Mouse (Mus musculus) intestine, embryonic 16.5 days (tissue): Measurements from ENCODE around the gene Sgms2. TPM values are rescaled to one million over a fixed set of nuclear protein-coding genes. Genes with fewer than 3 reads are reported as not detected.

Source experiments
- ATAC-seq: fragments of 200-750 bp; cut with Nextera tagmentation; 2 replicates; pipeline ENCODE4 v1.8.0; 2017; ENCODE audit warnings: moderate TSS enrichment, moderate library complexity
- H3K27ac ChIP-seq: fragments of 300-500 bp; sonication (generic); 2 replicates; pipeline ENCODE4 v1.5.1; 2014; ENCODE audit warnings: mild to moderate bottlenecking, low read length
- H3K27me3 ChIP-seq: fragments of 300-500 bp; sonication (generic); replicated peaks from 2 replicates; pipeline ENCODE4 v1.6.1; 2014; ENCODE audit warnings: low read length, control low read depth, mixed read lengths; ENCODE audit not compliant: control insufficient read depth, insufficient read depth
- H3K36me3 ChIP-seq: fragments of 300-500 bp; sonication (generic); 2 replicates; pipeline ENCODE4 v1.6.1; 2014; ENCODE audit warnings: low read length, control low read depth; ENCODE audit not compliant: control insufficient read depth, insufficient read depth
- H3K4me1 ChIP-seq: fragments of 300-500 bp; sonication (generic); 2 replicates; pipeline ENCODE4 v1.6.1; 2014; ENCODE audit warnings: low read length, control low read depth, mixed read lengths; ENCODE audit not compliant: control insufficient read depth, insufficient read depth
- H3K4me2 ChIP-seq: fragments of 300-500 bp; sonication (generic); 2 replicates; pipeline ENCODE4 v1.6.1; 2014; ENCODE audit warnings: low read depth, low read length, control low read depth
- H3K4me3 ChIP-seq: fragments of 300-500 bp; sonication (generic); 2 replicates; pipeline ENCODE4 v1.5.1; 2014; ENCODE audit warnings: mild to moderate bottlenecking, low read length
- H3K9ac ChIP-seq: fragments of 300-500 bp; sonication (generic); 2 replicates; pipeline ENCODE4 v1.6.1; 2014; ENCODE audit warnings: low read depth, low read length
- H3K9me3 ChIP-seq: fragments of 300-500 bp; sonication (generic); 2 replicates; pipeline ENCODE4 v1.6.1; 2016; ENCODE audit warnings: low read length, control low read depth; ENCODE audit not compliant: control insufficient read depth
- WGBS: fragments of 180-500 bp; shearing (Covaris S2); extraction: QIAGEN DNeasy Blood & Tissue Kit; methylation state at CpG from one replicate; pipeline ENCODE4 v1.1.7; 2014; 5-methylcytosine and 5-hydroxymethylcytosine counted together
- polyA plus RNA-seq: library from polyadenylated mRNA; unstranded; fragments of >200 nt; fragmentation: Nextera tagmentation; extraction: Ambion mirVana; gene quantifications from 2 replicates; pipeline ENCODE4 v1.2.1, GENCODE M21; 2015

Gene Sgms2
- polyA plus RNA-seq, 1 experiment from 2014 or later, result 18.4 TPM

DNA sequence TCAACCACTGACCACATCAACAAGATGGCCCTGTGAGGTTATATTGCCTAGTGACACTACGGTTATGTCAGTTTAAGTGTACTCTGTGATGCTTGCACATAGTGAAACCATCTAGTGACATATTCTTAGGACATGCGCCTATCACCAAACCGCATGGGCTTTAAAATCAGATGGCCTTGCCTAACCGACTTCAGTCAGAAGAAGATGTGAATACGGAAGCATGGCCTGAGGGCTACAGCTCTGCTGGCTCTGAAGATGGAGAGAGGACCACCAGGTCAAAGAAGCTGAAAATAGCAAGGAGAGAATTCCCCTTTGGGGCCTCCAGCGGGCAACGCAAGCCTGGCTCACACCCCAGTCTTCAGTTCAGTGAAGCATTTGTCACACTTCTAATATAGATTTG, 194.3 kb downstream of the Sgms2 start:
- WGBS, result 93% methylated on average over 7 of the region's 7 CpGs
- H3K27ac ChIP-seq, result no peak overlapping the region
- ATAC-seq, result no peak

DNA sequence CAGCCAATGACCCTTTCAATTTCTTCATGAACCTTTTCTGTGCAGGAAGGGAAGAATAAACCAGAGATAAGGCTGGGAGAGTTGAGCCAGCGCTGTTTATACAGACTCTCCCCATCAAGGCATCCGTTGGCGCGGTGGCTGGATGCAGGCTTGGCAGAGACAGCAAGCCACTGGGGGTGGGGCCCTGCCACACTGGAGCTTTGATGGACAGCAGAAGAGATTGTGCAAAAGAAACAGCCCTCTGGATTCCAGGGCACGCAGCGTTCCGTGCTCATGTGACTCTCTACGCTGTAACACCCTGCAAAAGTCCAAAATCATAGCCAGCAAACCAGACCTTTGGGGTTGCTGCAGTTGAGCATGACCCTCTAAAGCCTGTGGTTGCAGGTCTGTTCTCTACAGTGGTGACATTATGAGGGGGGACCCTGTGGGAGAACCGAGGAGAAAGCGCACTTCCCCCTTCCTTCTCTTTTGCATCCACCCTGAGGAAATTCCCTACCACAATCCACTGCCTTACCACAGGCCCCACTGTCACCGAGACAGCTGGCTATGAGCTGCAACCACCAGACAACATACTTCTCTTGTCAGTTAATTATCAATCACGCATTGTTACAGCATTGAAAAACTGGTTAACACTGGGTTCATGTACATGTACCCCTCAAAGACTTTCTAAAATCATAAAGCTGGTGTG, 195.6 kb downstream of the Sgms2 start:
- Histone ChIP-seq H3K9me3 (no peaks in the 10 kb centered on the region), H3K27me3 (no peaks in the 10 kb centered on the region), H3K27ac (peak overlapping the region; percentile 31; the same call in 1 of the 2 replicates), H3K4me2 (no peak overlapping the region), H3K4me3 (no peak overlapping the region), H3K36me3 (no peaks in the 10 kb centered on the region), H3K9ac (no peak overlapping the region), H3K4me1 (0 out of 2 replicates have a peak, but pooled peaks cover 4% of the 10 kb centered on the region)
- ATAC-seq, result peak; percentile 35
- WGBS, result 62% methylated on average over 12 of the region's 12 CpGs

More for the DNA sequence above, 194.3 kb downstream of the Sgms2 start:
- no peaks in the 10 kb centered on the region for H3K36me3 ChIP-seq
- no peak overlapping the region for H3K9ac ChIP-seq
- H3K4me2 ChIP-seq, result no peak overlapping the region
- no peaks in the 10 kb centered on the region for H3K9me3 ChIP-seq
- peaks cover 4% of the 10 kb centered on the region; the same call in 1 of the 2 replicates for H3K4me1 ChIP-seq
- no peak overlapping the region for H3K4me3 ChIP-seq
- no peaks in the 10 kb centered on the region for H3K27me3 ChIP-seq

DNA sequence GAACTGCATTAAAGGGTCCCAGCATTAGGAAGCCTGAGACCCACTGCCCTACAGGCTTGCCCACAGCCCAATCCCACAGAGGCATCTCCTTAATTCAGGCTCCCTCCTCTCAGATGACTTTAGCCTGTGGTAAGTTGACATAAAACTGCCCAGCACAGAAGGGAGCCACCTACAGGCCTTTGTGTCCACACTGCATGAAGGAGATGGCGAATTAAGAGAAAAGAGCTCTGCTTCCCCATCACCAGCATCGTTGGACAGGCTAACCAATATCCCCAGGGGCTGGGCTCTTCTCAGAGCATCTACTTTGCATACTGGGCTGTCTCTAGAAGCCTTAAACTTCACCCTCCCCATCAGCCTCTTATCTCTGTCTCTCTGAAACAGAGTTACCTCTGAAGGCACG, 196.7 kb downstream of the Sgms2 start:
- Histone ChIP-seq H3K27ac (no peak overlapping the region), H3K9ac (no peak overlapping the region), H3K27me3 (no peaks in the 10 kb centered on the region), H3K9me3 (no peaks in the 10 kb centered on the region), H3K4me3 (no peak overlapping the region), H3K4me1 (0 out of 2 replicates have a peak, but pooled peaks cover 4% of the 10 kb centered on the region), H3K4me2 (no peak overlapping the region), H3K36me3 (no peaks in the 10 kb centered on the region)
- no peak for ATAC-seq
- 58% methylated on average over 3 of the region's 3 CpGs for WGBS

- WGBS, result 60% methylated on average over 3 of the region's 3 CpGs
- H3K27me3 ChIP-seq, result no peaks in the 10 kb centered on the region
- H3K36me3 ChIP-seq, result no peaks in the 10 kb centered on the region
- peak overlapping the region; percentile 50; the same call in 1 of the 2 replicates for H3K27ac ChIP-seq
- H3K9ac ChIP-seq, result no peak overlapping the region
- no peak overlapping the region for H3K4me3 ChIP-seq
- 0 out of 2 replicates have a peak, but pooled peaks cover 4% of the 10 kb centered on the region for H3K4me1 ChIP-seq
- H3K9me3 ChIP-seq, result no peaks in the 10 kb centered on the region
- no peak overlapping the region for H3K4me2 ChIP-seq
- peak; percentile 67 for ATAC-seq
These were observed 198.3 kb downstream of the Sgms2 start for GRCm38 (mm10) chr3:131292959-131293358.

DNA sequence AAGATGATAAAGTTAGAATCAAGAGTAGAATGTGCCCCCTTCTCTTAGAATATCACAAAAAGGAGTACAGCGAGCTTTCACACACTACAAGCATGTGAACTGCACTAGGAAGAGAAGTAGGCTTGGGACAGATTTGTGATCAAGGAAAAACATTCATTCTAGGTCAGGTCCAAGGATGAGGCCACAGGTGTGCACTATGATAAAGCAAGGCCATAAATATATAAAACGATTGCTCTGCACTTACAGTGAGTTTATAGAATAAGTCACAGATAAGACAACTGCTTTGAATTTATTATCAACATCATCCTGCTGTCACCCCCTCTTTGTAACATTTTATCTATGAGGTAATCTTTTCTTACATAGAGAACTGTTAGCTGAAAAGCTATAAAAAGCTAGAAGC, 198.9 kb downstream of the Sgms2 start:
- WGBS, result 47% methylated on average over 2 of the region's 2 CpGs
- H3K27ac ChIP-seq, result no peak overlapping the region
- no peak overlapping the region for H3K4me3 ChIP-seq
- peak; percentile 76 for ATAC-seq
- H3K9ac ChIP-seq, result no peak overlapping the region
- H3K4me2 ChIP-seq, result no peak overlapping the region
- no peaks in the 10 kb centered on the region for H3K9me3 ChIP-seq
- H3K4me1 ChIP-seq, result 0 out of 2 replicates have a peak, but pooled peaks cover 4% of the 10 kb centered on the region
- H3K27me3 ChIP-seq, result no peaks in the 10 kb centered on the region
- no peaks in the 10 kb centered on the region for H3K36me3 ChIP-seq

DNA sequence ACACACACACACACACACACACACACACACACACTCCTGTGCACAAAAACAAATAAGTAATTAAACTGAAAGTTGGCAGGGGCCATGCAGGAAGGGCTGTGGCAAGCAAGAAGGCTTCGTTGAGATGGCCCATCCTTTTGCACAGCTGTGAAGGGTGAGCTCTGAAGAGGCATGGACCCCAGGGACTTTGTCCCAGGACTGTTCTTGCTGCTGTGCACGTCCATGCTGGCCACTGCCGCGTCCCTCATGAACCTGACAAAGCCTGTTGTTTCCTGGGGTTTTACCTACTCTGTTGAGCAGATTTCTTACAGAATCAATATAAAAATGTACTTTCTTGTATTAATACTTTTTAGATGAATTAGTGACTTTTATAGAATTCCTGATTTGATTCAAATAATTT, 199.3 kb downstream of the Sgms2 start:
- no peak for ATAC-seq
- Histone ChIP-seq H3K4me1 (0 out of 2 replicates have a peak, but pooled peaks cover 4% of the 10 kb centered on the region), H3K4me2 (no peak overlapping the region), H3K9ac (no peak overlapping the region), H3K36me3 (no peaks in the 10 kb centered on the region), H3K27ac (peak overlapping the region; percentile 53), H3K9me3 (no peaks in the 10 kb centered on the region), H3K4me3 (no peak overlapping the region), H3K27me3 (no peaks in the 10 kb centered on the region)
- 79% methylated on average over 4 of the region's 4 CpGs for WGBS

GRCm38 (mm10) chr3:131274151-131274550, 217.1 kb downstream of the Sgms2 start:
- no peaks in the 10 kb centered on the region for H3K36me3 ChIP-seq
- 75% methylated on average over 4 of the region's 4 CpGs for WGBS
- no peak overlapping the region for H3K4me3 ChIP-seq
- H3K4me1 ChIP-seq, result 0 out of 2 replicates have a peak, but pooled peaks cover 3% of the 10 kb centered on the region
- no peaks in the 10 kb centered on the region for H3K27me3 ChIP-seq
- no peak overlapping the region for H3K9ac ChIP-seq
- no peak overlapping the region for H3K27ac ChIP-seq
- peaks cover 6% of the 10 kb centered on the region; the same call in 1 of the 2 replicates for H3K9me3 ChIP-seq
- H3K4me2 ChIP-seq, result no peak overlapping the region
- ATAC-seq, result no peak

- Histone ChIP-seq H3K4me3 (peak overlapping the region; percentile 87), H3K27ac (peak overlapping the region; percentile 93), H3K27me3 (no peaks in the 10 kb centered on the region), H3K4me1 (peaks cover 8% of the 10 kb centered on the region; the same call in 1 of the 2 replicates), H3K9ac (peak overlapping the region; percentile 84), H3K36me3 (no peaks in the 10 kb centered on the region; the same call in 1 of the 2 replicates), H3K4me2 (peak overlapping the region; percentile 66), H3K9me3 (no peaks in the 10 kb centered on the region)
- peak; percentile 56 for ATAC-seq
- 21% methylated on average over 10 of the region's 10 CpGs for WGBS
These were observed 218.7 kb downstream of the Sgms2 start for GRCm38 (mm10) chr3:131272374-131273100.

DNA sequence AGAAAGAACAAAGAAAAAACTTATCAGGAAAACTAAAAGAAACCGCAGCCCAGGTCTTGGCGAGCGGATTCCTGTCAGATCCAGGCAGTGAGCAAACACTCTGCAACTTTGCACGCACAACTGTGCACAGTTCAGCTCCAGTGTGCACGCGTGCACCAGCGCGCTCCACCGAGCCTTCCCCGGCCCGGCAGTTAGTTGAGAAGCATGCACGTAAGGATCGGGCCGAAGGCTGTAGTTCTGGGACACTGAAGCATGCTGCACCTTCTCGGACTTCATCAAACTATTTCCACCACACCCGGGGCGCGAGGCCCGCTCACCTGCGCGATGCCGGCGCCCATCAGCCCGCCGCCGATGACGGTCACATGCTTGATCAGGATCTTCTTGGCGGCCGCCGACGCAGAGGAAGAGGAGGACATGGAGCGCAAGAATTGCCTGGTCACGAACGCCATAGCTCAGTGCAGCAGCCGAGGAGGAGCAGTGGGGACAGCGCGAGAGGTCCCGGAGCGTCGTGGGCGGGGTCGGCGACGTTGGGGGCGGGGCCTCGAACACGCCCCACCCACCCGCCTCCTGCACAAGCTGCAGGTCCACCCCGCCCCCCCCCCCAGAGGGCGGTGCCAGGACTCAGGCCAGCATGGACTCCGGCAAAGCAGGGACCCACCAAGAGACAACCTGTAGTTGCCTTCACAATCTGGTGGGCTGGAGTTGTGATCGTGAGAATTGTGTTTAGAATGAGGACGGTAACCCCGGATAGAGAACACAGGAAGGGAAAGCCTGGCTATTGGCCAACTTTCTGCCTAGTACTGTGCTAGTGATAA, 219.4 kb downstream of the Sgms2 start, which contains the start of gene Hadh:
TSS of gene Hadh (minus strand) at position 543 of the 815 bp plus-strand sequence.
- Histone ChIP-seq H3K9me3 (no peaks in the 10 kb centered on the region), H3K27me3 (no peaks in the 10 kb centered on the region), H3K36me3 (no peaks in the 10 kb centered on the region; the same call in none of the 2 replicates), H3K4me3 (peak within 1 kb of the TSS; percentile 87), H3K9ac (peak within 1 kb of the TSS; percentile 84), H3K4me2 (peak within 1 kb of the TSS; percentile 66), H3K4me1 (peaks cover 11% of the 10 kb centered on the region; the same call in 1 of the 2 replicates), H3K27ac (peak within 1 kb of the TSS; percentile 93)
- ATAC-seq, result peak; percentile 88
- WGBS, result under 1% methylated on average over 53 of the region's 54 CpGs
